Mouse (Mus musculus): Measurements from ENCODE around the gene Tmem30b. TPM values are rescaled to one million over a fixed set of nuclear protein-coding genes. Genes with fewer than 3 reads are reported as not detected.

Tmem30b gene
- polyA plus RNA-seq (2014; fragmentation: Nextera tagmentation; extraction: Ambion mirVana), result 0.11 and 0.27 TPM in 2 replicates

GRCm38 (mm10) chr12:73546086-73546711 is at the start of gene Tmem30b:
Gene Tmem30b, minus strand, starts transcription at chr12:73546392.
- Histone ChIP-seq H3K9me3 (ENCODE audit: control insufficient read depth, low read length) (no peaks in the 10 kb centered on the region), H3K9ac (ENCODE audit: low read length) (peak within 1 kb of the TSS; percentile 68), H3K36me3 (ENCODE audit: control insufficient read depth, insufficient read depth, low read length) (no peaks in the 10 kb centered on the region), H3K27me3 (ENCODE audit: control insufficient read depth, insufficient read depth, low read length) (peaks cover 92% of the 10 kb centered on the region), H3K27ac (replicated peaks in 1 of 2; ENCODE audit: control insufficient read depth in 1 of 2, insufficient read depth in 1 of 2, low read depth in 2 of 2, low read length in 2 of 2) (no peak within 1 kb of the TSS), H3K4me1 (ENCODE audit: control insufficient read depth in 2 of 2, insufficient read depth in 2 of 2, low read length in 2 of 2) (peaks cover 2 to 12% of the 10 kb centered on the region in 2 experiments; a peak in 2 of 4 replicates), H3K4me2 (ENCODE audit: low read length) (peak within 1 kb of the TSS; percentile 84), H3K4me3 (ENCODE audit: control insufficient read depth in 1 of 2, insufficient read depth in 1 of 2, low read depth in 1 of 2, low read length in 2 of 2) (peak within 1 kb of the TSS; percentile 39 to 53)
- whole genome bisulfite sequencing, result 3% methylated on average over 37 of the region's 61 CpGs
- no peak for ATAC-seq (ENCODE audit: insufficient number of reproducible peaks, insufficient read depth, low FRiP score, low read depth)

- Histone ChIP-seq H3K36me3 (ENCODE audit: control insufficient read depth, insufficient read depth, low read length) (no peaks in the 10 kb centered on the region), H3K9me3 (ENCODE audit: control insufficient read depth, low read length) (no peaks in the 10 kb centered on the region), H3K27me3 (ENCODE audit: control insufficient read depth, insufficient read depth, low read length) (no peaks in the 10 kb centered on the region), H3K4me2 (ENCODE audit: low read length) (no peak overlapping the region), H3K27ac (replicated peaks in 1 of 2; ENCODE audit: control insufficient read depth in 1 of 2, insufficient read depth in 1 of 2, low read depth in 2 of 2, low read length in 2 of 2) (no peak overlapping the region; a peak in 1 of 4 replicates), H3K9ac (ENCODE audit: low read length) (no peak overlapping the region), H3K4me1 (ENCODE audit: control insufficient read depth in 2 of 2, insufficient read depth in 2 of 2, low read length in 2 of 2) (peaks cover 0 to 4% of the 10 kb centered on the region in 2 experiments; a peak in 1 of 4 replicates), H3K4me3 (ENCODE audit: control insufficient read depth in 1 of 2, insufficient read depth in 1 of 2, low read depth in 1 of 2, low read length in 2 of 2) (no peak overlapping the region)
- ATAC-seq (ENCODE audit: insufficient number of reproducible peaks, insufficient read depth, low FRiP score, low read depth), result no peak
- 65% methylated on average over 8 of the region's 8 CpGs for WGBS
Observed at GRCm38 (mm10) chr12:73595226-73595625, 49.0 kb upstream of the Tmem30b start.

GRCm38 (mm10) chr12:73594177-73594745 is 48.1 kb upstream of the Tmem30b start:
- WGBS, result 70% methylated on average over 9 of the region's 9 CpGs
- H3K9ac ChIP-seq (ENCODE audit: low read length), result no peak overlapping the region
- 0 out of 4 replicates have a peak overlapping the region, but pooled peaks of 1 of the 2 experiments have one; percentile 5 for H3K27ac ChIP-seq (replicated peaks in 1 of 2; ENCODE audit: control insufficient read depth in 1 of 2, insufficient read depth in 1 of 2, low read depth in 2 of 2, low read length in 2 of 2)
- H3K4me1 ChIP-seq (ENCODE audit: control insufficient read depth in 2 of 2, insufficient read depth in 2 of 2, low read length in 2 of 2), result peaks cover 0 to 4% of the 10 kb centered on the region in 2 experiments; a peak in 1 of 4 replicates
- no peak for ATAC-seq (ENCODE audit: insufficient number of reproducible peaks, insufficient read depth, low FRiP score, low read depth)
- H3K9me3 ChIP-seq (ENCODE audit: control insufficient read depth, low read length), result no peaks in the 10 kb centered on the region
- no peaks in the 10 kb centered on the region for H3K36me3 ChIP-seq (ENCODE audit: control insufficient read depth, insufficient read depth, low read length)
- no peaks in the 10 kb centered on the region for H3K27me3 ChIP-seq (ENCODE audit: control insufficient read depth, insufficient read depth, low read length)
- H3K4me3 ChIP-seq (ENCODE audit: control insufficient read depth in 1 of 2, insufficient read depth in 1 of 2, low read depth in 1 of 2, low read length in 2 of 2), result no peak overlapping the region
- no peak overlapping the region for H3K4me2 ChIP-seq (ENCODE audit: low read length)

GRCm38 (mm10) chr12:73593021-73593798 is 47.0 kb upstream of the Tmem30b start:
- ATAC-seq (ENCODE audit: insufficient number of reproducible peaks, insufficient read depth, low FRiP score, low read depth), result no peak
- Histone ChIP-seq H3K9me3 (ENCODE audit: control insufficient read depth, low read length) (no peaks in the 10 kb centered on the region), H3K4me3 (ENCODE audit: control insufficient read depth in 1 of 2, insufficient read depth in 1 of 2, low read depth in 1 of 2, low read length in 2 of 2) (no peak overlapping the region)

GRCm38 (mm10) chr12:73591625-73592024 is 45.4 kb upstream of the Tmem30b start:
- Histone ChIP-seq H3K9me3 (ENCODE audit: control insufficient read depth, low read length) (no peaks in the 10 kb centered on the region), H3K4me2 (ENCODE audit: low read length) (peak overlapping the region; percentile 3; the same call in 1 of the 2 replicates), H3K9ac (ENCODE audit: low read length) (no peak overlapping the region), H3K27me3 (ENCODE audit: control insufficient read depth, insufficient read depth, low read length) (peaks cover 4% of the 10 kb centered on the region), H3K36me3 (ENCODE audit: control insufficient read depth, insufficient read depth, low read length) (no peaks in the 10 kb centered on the region), H3K4me3 (ENCODE audit: control insufficient read depth in 1 of 2, insufficient read depth in 1 of 2, low read depth in 1 of 2, low read length in 2 of 2) (no peak overlapping the region), H3K4me1 (ENCODE audit: control insufficient read depth in 2 of 2, insufficient read depth in 2 of 2, low read length in 2 of 2) (no peaks in the 10 kb centered on the region), H3K27ac (replicated peaks in 1 of 2; ENCODE audit: control insufficient read depth in 1 of 2, insufficient read depth in 1 of 2, low read depth in 2 of 2, low read length in 2 of 2) (peak overlapping the region in 1 of 2 experiments; percentile 51; a peak in 2 of 4 replicates)
- WGBS, result 40% methylated on average over 8 of the region's 11 CpGs
- no peak for ATAC-seq (ENCODE audit: insufficient number of reproducible peaks, insufficient read depth, low FRiP score, low read depth)

More at GRCm38 (mm10) chr12:73593021-73593798, 47.0 kb upstream of the Tmem30b start:
- Histone ChIP-seq H3K9ac (ENCODE audit: low read length) (no peak overlapping the region), H3K27ac (replicated peaks in 1 of 2; ENCODE audit: control insufficient read depth in 1 of 2, insufficient read depth in 1 of 2, low read depth in 2 of 2, low read length in 2 of 2) (0 out of 4 replicates have a peak overlapping the region, but pooled peaks of 1 of the 2 experiments have one; percentile 5), H3K36me3 (ENCODE audit: control insufficient read depth, insufficient read depth, low read length) (no peaks in the 10 kb centered on the region), H3K4me1 (ENCODE audit: control insufficient read depth in 2 of 2, insufficient read depth in 2 of 2, low read length in 2 of 2) (peaks cover 0 to 4% of the 10 kb centered on the region in 2 experiments; a peak in 1 of 4 replicates), H3K4me2 (ENCODE audit: low read length) (no peak overlapping the region), H3K27me3 (ENCODE audit: control insufficient read depth, insufficient read depth, low read length) (no peaks in the 10 kb centered on the region)
- 78% methylated on average over 12 of the region's 12 CpGs for WGBS

GRCm38 (mm10) chr12:73590627-73591276 is 44.6 kb upstream of the Tmem30b start:
- 76% methylated on average over 15 of the region's 15 CpGs for WGBS
- Histone ChIP-seq H3K4me3 (ENCODE audit: control insufficient read depth in 1 of 2, insufficient read depth in 1 of 2, low read depth in 1 of 2, low read length in 2 of 2) (no peak overlapping the region), H3K27me3 (ENCODE audit: control insufficient read depth, insufficient read depth, low read length) (peaks cover 7% of the 10 kb centered on the region), H3K27ac (replicated peaks in 1 of 2; ENCODE audit: control insufficient read depth in 1 of 2, insufficient read depth in 1 of 2, low read depth in 2 of 2, low read length in 2 of 2) (peak overlapping the region; percentile 34 to 49; a peak in 3 of 4 replicates), H3K36me3 (ENCODE audit: control insufficient read depth, insufficient read depth, low read length) (no peaks in the 10 kb centered on the region), H3K4me2 (ENCODE audit: low read length) (peak overlapping the region; percentile 14; the same call in 1 of the 2 replicates), H3K4me1 (ENCODE audit: control insufficient read depth in 2 of 2, insufficient read depth in 2 of 2, low read length in 2 of 2) (no peaks in the 10 kb centered on the region), H3K9ac (ENCODE audit: low read length) (no peak overlapping the region), H3K9me3 (ENCODE audit: control insufficient read depth, low read length) (no peaks in the 10 kb centered on the region)
- no peak for ATAC-seq (ENCODE audit: insufficient number of reproducible peaks, insufficient read depth, low FRiP score, low read depth)

GRCm38 (mm10) chr12:73587262-73587661 is 41.1 kb upstream of the Tmem30b start:
- Histone ChIP-seq H3K9me3 (ENCODE audit: control insufficient read depth, low read length) (no peaks in the 10 kb centered on the region), H3K4me3 (ENCODE audit: control insufficient read depth in 1 of 2, insufficient read depth in 1 of 2, low read depth in 1 of 2, low read length in 2 of 2) (peak overlapping the region in 1 of 2 experiments; percentile 27; a peak in 2 of 4 replicates), H3K27ac (replicated peaks in 1 of 2; ENCODE audit: control insufficient read depth in 1 of 2, insufficient read depth in 1 of 2, low read depth in 2 of 2, low read length in 2 of 2) (0 out of 4 replicates have a peak overlapping the region, but pooled peaks of 1 of the 2 experiments have one; percentile 6), H3K27me3 (ENCODE audit: control insufficient read depth, insufficient read depth, low read length) (peaks cover 7% of the 10 kb centered on the region), H3K9ac (ENCODE audit: low read length) (0 out of 2 replicates have a peak overlapping the region, but pooled peaks have one; percentile 38), H3K4me2 (ENCODE audit: low read length) (peak overlapping the region; percentile 41), H3K4me1 (ENCODE audit: control insufficient read depth in 2 of 2, insufficient read depth in 2 of 2, low read length in 2 of 2) (0 out of 4 replicates have a peak, but pooled peaks cover 0 to 4% of the 10 kb centered on the region in 2 experiments), H3K36me3 (ENCODE audit: control insufficient read depth, insufficient read depth, low read length) (no peaks in the 10 kb centered on the region)
- 45% methylated on average over 3 of the region's 3 CpGs for WGBS
- ATAC-seq (ENCODE audit: insufficient number of reproducible peaks, insufficient read depth, low FRiP score, low read depth), result no peak

Data from heart, embryonic 14.5 days (tissue).